Mouse (Mus musculus): ENCODE measurements around the gene Pde6h. TPM values are rescaled to one million over a fixed set of nuclear protein-coding genes. Genes with fewer than 3 reads are reported as not detected.

Gene Pde6h
- polyA plus RNA-seq, 1 experiment from 2014 or later: not detected

DNA sequence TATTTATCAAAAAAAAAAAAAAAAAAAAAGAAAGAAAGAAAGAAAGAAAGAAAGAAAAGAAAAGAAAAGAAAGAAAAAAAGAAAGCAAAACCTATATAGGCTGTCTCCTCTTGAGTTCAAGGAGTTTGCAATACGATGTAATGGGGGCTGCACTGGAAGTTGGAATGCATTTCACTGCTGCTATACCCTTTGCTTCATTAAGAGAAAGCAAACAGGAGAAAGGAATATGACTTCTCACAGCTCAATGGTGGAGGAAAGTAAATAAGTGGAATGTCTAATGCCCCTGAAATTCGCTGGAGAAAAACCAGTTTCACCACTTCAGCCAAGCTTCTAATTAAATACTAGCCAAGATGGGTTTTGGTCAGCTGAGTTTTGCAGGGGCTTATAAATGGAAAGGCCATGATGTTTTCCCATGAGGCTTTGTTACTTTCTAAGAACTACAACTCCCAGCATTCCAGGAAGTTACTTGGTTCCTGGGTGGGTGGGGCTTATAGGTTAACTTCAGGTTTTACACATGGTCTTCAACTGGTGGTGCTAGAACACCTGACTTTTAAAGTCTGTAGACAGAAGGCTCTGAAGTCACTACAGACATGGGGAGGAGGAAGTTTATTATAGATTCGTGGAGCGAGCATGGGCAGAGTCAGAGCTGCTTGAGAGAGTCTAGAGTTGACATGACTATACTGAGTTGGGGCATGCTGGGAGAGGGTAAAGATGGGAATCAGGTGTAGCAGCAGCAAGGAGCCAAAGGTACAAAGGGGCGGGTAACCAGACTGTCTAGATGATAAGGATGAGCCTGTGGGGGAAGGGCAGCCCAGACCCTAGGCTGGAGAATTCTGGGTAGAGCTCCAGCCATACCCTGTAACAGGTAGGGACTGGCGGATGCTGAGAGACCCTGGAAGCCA, 77.9 kb downstream of the Pde6h start:
- H3K27me3 ChIP-seq (ENCODE audit: control insufficient read depth, insufficient read depth, low read length): no peaks in the 10 kb centered on the region
- DNase-seq (ENCODE audit: low spot score): peak; percentile 24
- H3K36me3 ChIP-seq (replicated peaks; ENCODE audit: control insufficient read depth, insufficient read depth, low read depth, low read length): no peaks in the 10 kb centered on the region
- H3K9ac ChIP-seq (replicated peaks; ENCODE audit: low read length): no peak overlapping the region
- ATAC-seq (replicated peaks; ENCODE audit: insufficient number of reproducible peaks, low FRiP score, low TSS enrichment, low read depth): peak; percentile 56; the same call in 1 of the 2 replicates
- WGBS: 76% methylated on average over 6 of the region's 6 CpGs
- no peak overlapping the region for H3K4me3 ChIP-seq (ENCODE audit: low read depth, low read length)
- H3K9me3 ChIP-seq (replicated peaks; ENCODE audit: control insufficient read depth, low read length): no peaks in the 10 kb centered on the region
- no peaks in the 10 kb centered on the region for H3K4me1 ChIP-seq (ENCODE audit: control insufficient read depth, insufficient read depth, low read length)
- H3K4me2 ChIP-seq (ENCODE audit: low read depth, low read length): no peak overlapping the region
- no peak overlapping the region for H3K27ac ChIP-seq (replicated peaks; ENCODE audit: low read depth, low read length)

DNA sequence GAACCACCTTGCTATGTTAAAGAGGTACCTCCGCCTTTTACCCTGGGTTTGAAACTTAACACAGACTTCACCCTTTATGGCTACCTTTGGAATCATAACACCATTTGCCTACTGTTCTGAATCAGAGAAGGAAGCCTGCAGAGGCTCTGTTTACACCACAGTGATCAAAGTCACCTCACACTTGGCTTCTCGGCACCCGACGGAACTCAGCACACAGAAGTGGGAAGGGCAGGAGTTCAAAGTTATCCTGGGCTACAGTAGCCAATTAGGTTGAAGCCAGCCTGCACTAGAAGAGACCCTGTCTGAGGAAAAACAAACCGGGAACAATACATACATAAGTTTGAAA, 78.5 kb downstream of the Pde6h start:
- Histone ChIP-seq H3K9ac (replicated peaks; ENCODE audit: low read length) (no peak overlapping the region), H3K27ac (replicated peaks; ENCODE audit: low read depth, low read length) (no peak overlapping the region), H3K36me3 (replicated peaks; ENCODE audit: control insufficient read depth, insufficient read depth, low read depth, low read length) (no peaks in the 10 kb centered on the region), H3K9me3 (replicated peaks; ENCODE audit: control insufficient read depth, low read length) (no peaks in the 10 kb centered on the region), H3K27me3 (ENCODE audit: control insufficient read depth, insufficient read depth, low read length) (no peaks in the 10 kb centered on the region), H3K4me2 (ENCODE audit: low read depth, low read length) (no peak overlapping the region), H3K4me3 (ENCODE audit: low read depth, low read length) (no peak overlapping the region), H3K4me1 (ENCODE audit: control insufficient read depth, insufficient read depth, low read length) (no peaks in the 10 kb centered on the region)
- 86% methylated on average over 5 of the region's 5 CpGs for WGBS
- DNase-seq (ENCODE audit: low spot score): no peak
- ATAC-seq (replicated peaks; ENCODE audit: insufficient number of reproducible peaks, low FRiP score, low TSS enrichment, low read depth): no peak

GRCm38 (mm10) chr6:137004359-137004758, 80.7 kb downstream of the Pde6h start:
- no peaks in the 10 kb centered on the region for H3K9me3 ChIP-seq (replicated peaks; ENCODE audit: control insufficient read depth, low read length)
- ATAC-seq (replicated peaks; ENCODE audit: insufficient number of reproducible peaks, low FRiP score, low TSS enrichment, low read depth): no peak
- 89% methylated on average over 4 of the region's 4 CpGs for WGBS

DNA sequence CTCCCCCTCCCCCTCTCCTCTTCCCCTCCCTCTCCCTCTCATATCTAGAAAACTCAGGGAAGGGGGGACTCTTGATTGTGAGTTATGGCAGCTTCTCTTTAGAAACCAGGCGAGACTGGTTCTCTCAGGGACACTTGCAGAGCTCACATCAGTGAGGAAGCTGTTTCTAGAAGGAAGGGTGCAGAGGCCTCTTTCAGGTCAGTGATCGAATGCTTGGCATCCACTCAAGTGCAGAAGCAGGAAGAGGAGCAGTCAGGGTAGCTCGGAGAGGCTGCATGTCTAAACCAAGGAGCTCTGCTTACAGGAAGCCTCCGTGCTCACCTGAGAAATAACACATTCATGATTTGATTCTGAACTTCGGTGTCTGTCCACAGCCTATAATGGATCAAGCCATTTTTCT, 87.6 kb downstream of the Pde6h start:
- Histone ChIP-seq H3K27me3 (ENCODE audit: control insufficient read depth, insufficient read depth, low read length) (no peaks in the 10 kb centered on the region), H3K4me3 (ENCODE audit: low read depth, low read length) (no peak overlapping the region)
- 84% methylated on average over 5 of the region's 5 CpGs for WGBS

More at GRCm38 (mm10) chr6:137004359-137004758, 80.7 kb downstream of the Pde6h start:
- Histone ChIP-seq H3K27ac (replicated peaks; ENCODE audit: low read depth, low read length) (no peak overlapping the region), H3K36me3 (replicated peaks; ENCODE audit: control insufficient read depth, insufficient read depth, low read depth, low read length) (no peaks in the 10 kb centered on the region), H3K4me2 (ENCODE audit: low read depth, low read length) (no peak overlapping the region), H3K27me3 (ENCODE audit: control insufficient read depth, insufficient read depth, low read length) (no peaks in the 10 kb centered on the region), H3K4me1 (ENCODE audit: control insufficient read depth, insufficient read depth, low read length) (no peaks in the 10 kb centered on the region), H3K9ac (replicated peaks; ENCODE audit: low read length) (no peak overlapping the region), H3K4me3 (ENCODE audit: low read depth, low read length) (no peak overlapping the region)
- no peak for DNase-seq (ENCODE audit: low spot score)

GRCm38 (mm10) chr6:137014346-137014745, 90.7 kb downstream of the Pde6h start:
- no peaks in the 10 kb centered on the region for H3K4me1 ChIP-seq (ENCODE audit: control insufficient read depth, insufficient read depth, low read length)
- no peak overlapping the region for H3K4me2 ChIP-seq (ENCODE audit: low read depth, low read length)
- no peak overlapping the region for H3K27ac ChIP-seq (replicated peaks; ENCODE audit: low read depth, low read length)
- no peaks in the 10 kb centered on the region for H3K36me3 ChIP-seq (replicated peaks; ENCODE audit: control insufficient read depth, insufficient read depth, low read depth, low read length)
- DNase-seq (ENCODE audit: low spot score): no peak
- 71% methylated on average over 6 of the region's 6 CpGs for WGBS
- no peak for ATAC-seq (replicated peaks; ENCODE audit: insufficient number of reproducible peaks, low FRiP score, low TSS enrichment, low read depth)
- H3K9ac ChIP-seq (replicated peaks; ENCODE audit: low read length): no peak overlapping the region
- H3K4me3 ChIP-seq (ENCODE audit: low read depth, low read length): no peak overlapping the region
- no peaks in the 10 kb centered on the region for H3K9me3 ChIP-seq (replicated peaks; ENCODE audit: control insufficient read depth, low read length)
- H3K27me3 ChIP-seq (ENCODE audit: control insufficient read depth, insufficient read depth, low read length): no peaks in the 10 kb centered on the region

More for the DNA sequence above, 87.6 kb downstream of the Pde6h start:
- Histone ChIP-seq H3K4me1 (ENCODE audit: control insufficient read depth, insufficient read depth, low read length) (no peaks in the 10 kb centered on the region), H3K27ac (replicated peaks; ENCODE audit: low read depth, low read length) (no peak overlapping the region), H3K9ac (replicated peaks; ENCODE audit: low read length) (no peak overlapping the region), H3K4me2 (ENCODE audit: low read depth, low read length) (no peak overlapping the region), H3K36me3 (replicated peaks; ENCODE audit: control insufficient read depth, insufficient read depth, low read depth, low read length) (no peaks in the 10 kb centered on the region), H3K9me3 (replicated peaks; ENCODE audit: control insufficient read depth, low read length) (no peaks in the 10 kb centered on the region)
- no peak for ATAC-seq (replicated peaks; ENCODE audit: insufficient number of reproducible peaks, low FRiP score, low TSS enrichment, low read depth)
- no peak for DNase-seq (ENCODE audit: low spot score)

DNA sequence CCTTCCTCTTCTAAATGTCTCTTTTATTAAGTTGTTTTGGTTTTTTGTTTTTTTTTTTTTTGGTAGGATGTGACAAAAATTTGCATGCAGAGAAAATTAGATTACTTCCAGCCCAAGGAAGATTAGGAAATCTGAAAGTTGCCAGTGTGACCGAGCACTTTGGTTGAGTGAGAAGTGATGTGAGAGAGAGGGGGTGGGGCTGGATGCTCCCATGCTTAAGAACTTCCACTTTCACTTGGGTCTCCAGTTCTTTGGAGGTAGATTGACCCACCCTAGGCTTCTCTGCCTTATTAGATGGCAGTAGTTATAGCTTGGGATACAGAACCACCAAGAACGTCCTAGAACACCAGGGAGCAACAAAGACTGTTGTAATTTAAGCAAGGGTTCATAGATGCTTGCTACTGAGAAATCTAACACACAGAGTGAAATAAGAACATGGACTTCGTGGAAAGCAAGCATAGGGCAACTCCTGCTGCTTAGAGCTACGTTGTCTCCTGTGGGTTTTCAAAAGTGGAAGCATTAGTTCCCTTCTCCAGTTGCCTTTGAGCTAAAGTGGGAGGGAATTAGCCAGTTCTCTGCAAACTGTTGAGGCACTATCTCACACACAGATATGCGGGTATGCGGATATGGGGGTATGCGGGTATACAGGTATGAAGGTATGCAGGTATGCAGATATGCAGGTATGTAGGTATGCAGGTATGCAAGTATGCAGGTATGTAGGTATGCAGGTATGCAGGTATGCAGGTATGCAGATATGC, 93.8 kb downstream of the Pde6h start:
- Histone ChIP-seq H3K36me3 (replicated peaks; ENCODE audit: control insufficient read depth, insufficient read depth, low read depth, low read length) (no peaks in the 10 kb centered on the region), H3K9ac (replicated peaks; ENCODE audit: low read length) (no peak overlapping the region), H3K27me3 (ENCODE audit: control insufficient read depth, insufficient read depth, low read length) (no peaks in the 10 kb centered on the region), H3K4me2 (ENCODE audit: low read depth, low read length) (no peak overlapping the region), H3K4me3 (ENCODE audit: low read depth, low read length) (no peak overlapping the region), H3K27ac (replicated peaks; ENCODE audit: low read depth, low read length) (no peak overlapping the region), H3K9me3 (replicated peaks; ENCODE audit: control insufficient read depth, low read length) (no peaks in the 10 kb centered on the region), H3K4me1 (ENCODE audit: control insufficient read depth, insufficient read depth, low read length) (no peaks in the 10 kb centered on the region)
- 84% methylated on average over 7 of the region's 7 CpGs for WGBS
- no peak for DNase-seq (ENCODE audit: low spot score)
- ATAC-seq (replicated peaks; ENCODE audit: insufficient number of reproducible peaks, low FRiP score, low TSS enrichment, low read depth): no peak

Other genes starting within 250 kb of the Pde6h start
- 0.14 and 0.29 TPM in 2 replicates for gene Gucy2c, start 142.1 kb upstream of the Pde6h start, polyA plus RNA-seq (2014; fragmentation: Nextera tagmentation; extraction: Ambion mirVana)
- 0.46 and 0.56 TPM in 2 replicates for gene Hist4h4, start 119.4 kb upstream of the Pde6h start, polyA plus RNA-seq (2014; fragmentation: Nextera tagmentation; extraction: Ambion mirVana)
- gene H2afj, start 115.6 kb upstream of the Pde6h start, polyA plus RNA-seq (2014; fragmentation: Nextera tagmentation; extraction: Ambion mirVana): 87.8 and 89.1 TPM in 2 replicates
- 0.96 and 1.1 TPM in 2 replicates for gene BC049715, start 96.2 kb upstream of the Pde6h start, polyA plus RNA-seq (2014; fragmentation: Nextera tagmentation; extraction: Ambion mirVana)
- 140 and 146 TPM in 2 replicates for gene Wbp11, start 95.6 kb upstream of the Pde6h start, polyA plus RNA-seq (2014; fragmentation: Nextera tagmentation; extraction: Ambion mirVana)
- 0.74 and 1.2 TPM in 2 replicates for gene Smco3, start 88.4 kb upstream of the Pde6h start, polyA plus RNA-seq (2014; fragmentation: Nextera tagmentation; extraction: Ambion mirVana)
- 1.2 and 1.3 TPM in 2 replicates for gene Art4, start 66.1 kb upstream of the Pde6h start, polyA plus RNA-seq (2014; fragmentation: Nextera tagmentation; extraction: Ambion mirVana)
- gene Mgp, start 48.0 kb upstream of the Pde6h start, polyA plus RNA-seq (2014; fragmentation: Nextera tagmentation; extraction: Ambion mirVana): 9.7 and 11.8 TPM in 2 replicates
- gene Erp27, start 1.7 kb upstream of the Pde6h start, polyA plus RNA-seq (2014; fragmentation: Nextera tagmentation; extraction: Ambion mirVana): not detected in 2 replicates
- 56.2 and 58.1 TPM in 2 replicates for gene Arhgdib, start 18.1 kb downstream of the Pde6h start, polyA plus RNA-seq (2014; fragmentation: Nextera tagmentation; extraction: Ambion mirVana)
- gene Rerg, start 246.7 kb downstream of the Pde6h start, polyA plus RNA-seq (2014; fragmentation: Nextera tagmentation; extraction: Ambion mirVana): 7.6 and 8.3 TPM in 2 replicates

Measured in embryonic facial prominence, embryonic 11.5 days (tissue).